ENCODE assay signal across 19 mouse cellular contexts in genomic region chr10:94151488-94151887, GRCm38 (mm10). TPM values are rescaled to one million over a fixed set of nuclear protein-coding genes. Genes with fewer than 3 reads are reported as not detected.
A peak's percentile ranks its signal among the peaks of the same experiment; 100 is the strongest.
DNase-seq lines count a peak whose midpoint lies in the region; ATAC-seq and TF ChIP-seq lines count a peak whose summit lies in the region.
"Had no signal": no experiment of that assay in that cellular context is flagged by ENCODE, and none has a peak within 500 bp of the region (broad histone marks: within the 10 kb centered on the region; RNA-seq: fewer than 3 reads in every experiment).

No protein-coding gene starts in this region.

- 67% methylated on average over 4 of the region's 4 CpGs for WGBS in kidney, postnatal 0 days
- WGBS in embryonic facial prominence, embryonic 14.5 days, result 45% methylated on average over 4 of the region's 4 CpGs
- WGBS in intestine, postnatal 0 days, result 54% methylated on average over 4 of the region's 4 CpGs
- 85% methylated on average over 4 of the region's 4 CpGs for WGBS in midbrain, embryonic 15.5 days

- H3K9ac ChIP-seq in kidney, postnatal 0 days (ENCODE audit: low read depth, low read length), result no peak overlapping the region
- no peak overlapping the region for H3K9ac ChIP-seq in embryonic facial prominence, embryonic 14.5 days (ENCODE audit: low read depth, low read length)
- no peak overlapping the region for H3K9ac ChIP-seq in intestine, postnatal 0 days (ENCODE audit: low read depth, low read length)
- H3K9ac ChIP-seq in midbrain, embryonic 15.5 days, result no peak overlapping the region
- H3K9ac ChIP-seq: forebrain, embryonic 13.5 days; hindbrain, embryonic 14.5 days; limb, embryonic 15.5 days had no signal

- peak; percentile 32 for DNase-seq in kidney, postnatal 0 days (ENCODE audit: low spot score)
- DNase-seq in kidney, postnatal 36 days, result no peak
- peak; percentile 9 for DNase-seq in lung, postnatal 36 days
- no peak for DNase-seq in lung, postnatal 4 days
- DNase-seq in embryonic facial prominence, embryonic 14.5 days (ENCODE audit: low spot score), result peak; percentile 63
- DNase-seq in MN1 (ENCODE audit: low spot score), result no peak
- DNase-seq: adrenal gland, postnatal 36 days; cerebellum, adult 9-10 months; gastrocnemius, adult 2 months; kidney, adult 11 months; left cerebral cortex, postnatal 4 days; thymus, postnatal 14 days had no signal

- no peaks in the 10 kb centered on the region for H3K9me3 ChIP-seq in kidney, postnatal 0 days (replicated peaks; ENCODE audit: low read length)
- H3K9me3 ChIP-seq in embryonic facial prominence, embryonic 14.5 days (ENCODE audit: control insufficient read depth, low read length), result no peaks in the 10 kb centered on the region
- H3K9me3 ChIP-seq in intestine, postnatal 0 days (ENCODE audit: control insufficient read depth), result no peaks in the 10 kb centered on the region
- H3K9me3 ChIP-seq in midbrain, embryonic 15.5 days, result no peaks in the 10 kb centered on the region
- H3K9me3 ChIP-seq: forebrain, embryonic 13.5 days; limb, embryonic 15.5 days; midbrain, embryonic 10.5 days had no signal

- H3K36me3 ChIP-seq in kidney, postnatal 0 days (ENCODE audit: insufficient read depth, low read length), result no peaks in the 10 kb centered on the region
- 0 out of 2 replicates have a peak, but pooled peaks cover 3% of the 10 kb centered on the region for H3K36me3 ChIP-seq in embryonic facial prominence, embryonic 14.5 days (ENCODE audit: control insufficient read depth, insufficient read depth, low read length)
- 0 out of 2 replicates have a peak, but pooled peaks cover 3% of the 10 kb centered on the region for H3K36me3 ChIP-seq in intestine, postnatal 0 days (ENCODE audit: control insufficient read depth, insufficient read depth)
- no peaks in the 10 kb centered on the region for H3K36me3 ChIP-seq in midbrain, embryonic 15.5 days (replicated peaks)

- no peak overlapping the region for H3K27ac ChIP-seq in kidney, postnatal 0 days
- H3K27ac ChIP-seq in embryonic facial prominence, embryonic 14.5 days (replicated peaks; ENCODE audit: low read depth, low read length), result peak overlapping the region; percentile 61; the same call in 1 of the 2 replicates
- H3K27ac ChIP-seq in intestine, postnatal 0 days (ENCODE audit: low read depth, low read length), result no peak overlapping the region
- no peak overlapping the region for H3K27ac ChIP-seq in midbrain, embryonic 15.5 days
- H3K27ac ChIP-seq: forebrain, embryonic 13.5 days; gastrocnemius, adult 2 months; hindbrain, embryonic 14.5 days; midbrain, embryonic 10.5 days had no signal

- no peak overlapping the region for H3K4me2 ChIP-seq in kidney, postnatal 0 days (ENCODE audit: low read length)
- no peak overlapping the region for H3K4me2 ChIP-seq in embryonic facial prominence, embryonic 14.5 days (ENCODE audit: low read depth, low read length)
- no peak overlapping the region for H3K4me2 ChIP-seq in intestine, postnatal 0 days (replicated peaks; ENCODE audit: low read depth)
- no peak overlapping the region for H3K4me2 ChIP-seq in midbrain, embryonic 15.5 days
- H3K4me2 ChIP-seq: forebrain, embryonic 13.5 days; hindbrain, embryonic 14.5 days; limb, embryonic 15.5 days had no signal

- peaks cover 7% of the 10 kb centered on the region for H3K4me1 ChIP-seq in kidney, postnatal 0 days (replicated peaks; ENCODE audit: insufficient read depth, low read length)
- H3K4me1 ChIP-seq in embryonic facial prominence, embryonic 14.5 days (ENCODE audit: control insufficient read depth, insufficient read depth, low read length), result peaks cover 15% of the 10 kb centered on the region
- peaks cover 9% of the 10 kb centered on the region; the same call in 1 of the 2 replicates for H3K4me1 ChIP-seq in intestine, postnatal 0 days (replicated peaks; ENCODE audit: control insufficient read depth, insufficient read depth, low read length)
- peaks cover 16% of the 10 kb centered on the region for H3K4me1 ChIP-seq in midbrain, embryonic 15.5 days

- TF ChIP-seq CTCF in kidney, postnatal 0 days (IDR thresholded peaks at IDR 0.05; ENCODE audit: low read depth), result no peak
- TF ChIP-seq CTCF in intestine, postnatal 0 days (IDR thresholded peaks at IDR 0.05; ENCODE audit: low read depth), result no peak

- no peak overlapping the region for H3K4me3 ChIP-seq in kidney, postnatal 0 days (replicated peaks; ENCODE audit: low read depth, low read length)
- no peak overlapping the region for H3K4me3 ChIP-seq in embryonic facial prominence, embryonic 14.5 days (ENCODE audit: low read depth, low read length)
- H3K4me3 ChIP-seq in intestine, postnatal 0 days (ENCODE audit: low read depth, low read length), result no peak overlapping the region
- H3K4me3 ChIP-seq in midbrain, embryonic 15.5 days, result no peak overlapping the region
- H3K4me3 ChIP-seq: erythroblast, embryonic 14.5 days; forebrain, embryonic 13.5 days; gastrocnemius, adult 2 months; limb, embryonic 15.5 days; midbrain, embryonic 10.5 days had no signal

- ATAC-seq in kidney, postnatal 0 days (replicated peaks; ENCODE audit: low FRiP score, low read depth), result no peak
- peak; percentile 39; the same call in 1 of the 2 replicates for ATAC-seq in embryonic facial prominence, embryonic 14.5 days (ENCODE audit: low read depth)
- ATAC-seq in intestine, postnatal 0 days, result 0 out of 2 replicates have a peak, but pooled peaks have one; percentile 20
- no peak for ATAC-seq in midbrain, embryonic 15.5 days (replicated peaks)
- ATAC-seq: forebrain, embryonic 13.5 days had no signal

- no peaks in the 10 kb centered on the region for H3K27me3 ChIP-seq in kidney, postnatal 0 days (ENCODE audit: insufficient read depth, low read length)
- no peaks in the 10 kb centered on the region for H3K27me3 ChIP-seq in embryonic facial prominence, embryonic 14.5 days (replicated peaks; ENCODE audit: control insufficient read depth, insufficient read depth, low read length)
- no peaks in the 10 kb centered on the region for H3K27me3 ChIP-seq in intestine, postnatal 0 days (replicated peaks; ENCODE audit: control insufficient read depth, insufficient read depth, low read length)
- H3K27me3 ChIP-seq in midbrain, embryonic 15.5 days (replicated peaks), result no peaks in the 10 kb centered on the region
- H3K27me3 ChIP-seq: forebrain, embryonic 13.5 days; limb, embryonic 15.5 days had no signal

RNA-seq across cellular contexts. Expression of gene Nr2c1, which starts 3.7 kb away (rescaled TPM):
- 5.7 and 6.4 TPM in 2 replicates for polyA plus RNA-seq in kidney, postnatal 0 days (2015; fragmentation: Nextera tagmentation; extraction: Ambion mirVana)
- 8.6 and 9.1 TPM in 2 replicates for polyA plus RNA-seq in embryonic facial prominence, embryonic 14.5 days (2014; fragmentation: Nextera tagmentation; extraction: Ambion mirVana)
- polyA plus RNA-seq in intestine, postnatal 0 days (2015; fragmentation: Nextera tagmentation; extraction: Ambion mirVana), result 3.8 and 4.2 TPM in 2 replicates
- polyA plus RNA-seq in midbrain, embryonic 15.5 days (2015; fragmentation: Nextera tagmentation; extraction: Ambion mirVana), result 8.0 and 8.2 TPM in 2 replicates

RNA-seq across cellular contexts. Expression of gene Ndufa12, which starts 47.0 kb away (rescaled TPM):
- polyA plus RNA-seq in kidney, postnatal 0 days (2015; fragmentation: Nextera tagmentation; extraction: Ambion mirVana), result 706 and 752 TPM in 2 replicates
- 357 and 366 TPM in 2 replicates for polyA plus RNA-seq in embryonic facial prominence, embryonic 14.5 days (2014; fragmentation: Nextera tagmentation; extraction: Ambion mirVana)
- polyA plus RNA-seq in intestine, postnatal 0 days (2015; fragmentation: Nextera tagmentation; extraction: Ambion mirVana), result 534 and 563 TPM in 2 replicates
- polyA plus RNA-seq in midbrain, embryonic 15.5 days (2015; fragmentation: Nextera tagmentation; extraction: Ambion mirVana), result 289 and 304 TPM in 2 replicates

Comparison
In these comparisons a context has a peak if more than half of its experiments do, and no peak if none do; other contexts are left out.
1. DNase-seq: peak in kidney, postnatal 0 days (single experiment), lung, postnatal 36 days (single experiment) and embryonic facial prominence, embryonic 14.5 days (single experiment); none in kidney, postnatal 36 days (0 of 2), lung, postnatal 4 days (0 of 2) and MN1 (single experiment).
2. ATAC-seq: peak in embryonic facial prominence, embryonic 14.5 days (single experiment) and intestine, postnatal 0 days (single experiment); none in kidney, postnatal 0 days (single experiment) and midbrain, embryonic 15.5 days (single experiment).